Mouse (Mus musculus): ENCODE measurements around the gene Tbc1d14.
A peak's percentile ranks its signal among the peaks of the same experiment; 100 is the strongest.

Tbc1d14 gene

GRCm38 (mm10) chr5:36578982-36579381 lies 14.1 kb downstream of the Tbc1d14 start:
- no peak for DNase-seq (ENCODE audit: low read depth, low spot score)

GRCm38 (mm10) chr5:36576457-36576856 lies 16.6 kb downstream of the Tbc1d14 start:
- DNase-seq (ENCODE audit: low read depth, low spot score): no peak

DNA sequence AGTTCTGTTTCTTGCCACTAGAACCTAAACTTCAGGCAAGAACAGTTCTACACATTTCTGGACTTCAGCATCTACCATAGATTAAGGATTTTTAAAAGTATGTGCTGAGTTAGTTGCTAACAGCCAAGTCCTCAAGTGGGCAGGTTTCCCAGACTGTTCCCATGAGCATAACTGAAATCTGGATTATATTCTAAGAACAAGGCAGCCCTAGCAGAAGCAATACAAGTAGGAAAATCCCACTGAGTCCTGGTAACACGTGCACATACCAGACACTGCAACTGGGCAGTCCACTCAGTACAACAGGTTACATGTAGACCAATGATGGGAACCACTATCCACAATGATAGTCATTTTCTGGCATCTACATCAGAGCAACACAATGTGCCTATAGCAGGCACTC lies 17.3 kb downstream of the Tbc1d14 start:
- peak; percentile 68 for DNase-seq (ENCODE audit: low read depth, low spot score)

GRCm38 (mm10) chr5:36575227-36575626 lies 17.8 kb downstream of the Tbc1d14 start:
- peak; percentile 64 for DNase-seq (ENCODE audit: low read depth, low spot score)

DNA sequence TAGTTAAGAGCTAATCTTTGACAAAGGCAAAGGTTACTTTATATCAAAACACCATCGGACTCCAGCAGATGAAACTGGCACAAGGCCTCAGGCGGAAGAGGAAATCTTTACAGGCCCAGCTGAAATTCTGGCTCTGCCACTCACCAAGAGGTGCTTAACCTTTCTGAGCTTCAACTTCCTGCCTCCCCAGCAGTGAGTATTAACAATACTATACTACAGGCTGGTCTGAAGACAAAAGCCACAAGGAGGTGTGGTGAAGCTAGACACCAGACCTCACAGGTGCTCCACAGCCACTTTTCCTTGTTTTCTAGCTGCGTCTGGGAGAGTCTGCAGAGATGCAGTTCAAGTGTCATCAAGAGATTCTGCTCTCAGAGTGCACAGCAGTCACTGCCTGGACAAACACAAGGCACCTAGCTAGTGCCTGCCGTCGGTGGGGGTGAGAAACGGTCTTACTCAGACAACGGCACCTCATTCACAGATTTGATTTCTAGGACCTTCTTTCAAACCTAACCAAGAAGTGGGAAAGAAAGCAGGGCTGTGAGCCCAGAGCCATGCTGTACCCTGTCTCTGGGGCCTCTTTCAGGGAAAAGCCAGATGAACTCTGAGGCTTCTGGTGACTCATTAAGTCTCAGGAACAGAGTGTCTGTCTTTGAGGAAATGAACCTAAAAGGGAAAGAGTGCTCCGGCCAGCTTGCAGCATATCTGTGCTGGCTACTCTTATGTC lies 18.8 kb downstream of the Tbc1d14 start:
- DNase-seq (ENCODE audit: low read depth, low spot score): no peak

DNA sequence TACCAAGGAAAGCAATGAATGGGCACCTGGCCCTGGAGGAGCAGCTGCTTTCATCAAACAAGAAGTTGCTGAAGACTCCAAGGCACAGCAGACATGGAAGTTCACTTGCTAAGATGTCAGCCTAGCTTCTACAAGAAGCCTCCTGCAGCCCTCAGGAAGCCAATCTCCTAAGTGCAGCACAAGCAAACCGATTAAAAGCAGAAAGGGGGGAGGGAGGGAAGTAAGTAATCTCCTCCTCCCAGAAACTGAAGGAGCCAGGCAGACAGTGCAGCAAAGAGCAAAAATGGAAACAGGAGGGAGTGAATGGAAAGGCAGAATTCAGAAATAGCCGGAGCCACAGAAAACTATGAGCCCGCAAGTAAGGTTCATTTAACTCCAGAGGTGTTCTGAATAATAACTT lies 19.7 kb downstream of the Tbc1d14 start:
- peak; percentile 75 for DNase-seq (ENCODE audit: low read depth, low spot score)

- DNase-seq (ENCODE audit: low read depth, low spot score): no peak
Observed at GRCm38 (mm10) chr5:36571371-36571770, 21.7 kb downstream of the Tbc1d14 start.

DNA sequence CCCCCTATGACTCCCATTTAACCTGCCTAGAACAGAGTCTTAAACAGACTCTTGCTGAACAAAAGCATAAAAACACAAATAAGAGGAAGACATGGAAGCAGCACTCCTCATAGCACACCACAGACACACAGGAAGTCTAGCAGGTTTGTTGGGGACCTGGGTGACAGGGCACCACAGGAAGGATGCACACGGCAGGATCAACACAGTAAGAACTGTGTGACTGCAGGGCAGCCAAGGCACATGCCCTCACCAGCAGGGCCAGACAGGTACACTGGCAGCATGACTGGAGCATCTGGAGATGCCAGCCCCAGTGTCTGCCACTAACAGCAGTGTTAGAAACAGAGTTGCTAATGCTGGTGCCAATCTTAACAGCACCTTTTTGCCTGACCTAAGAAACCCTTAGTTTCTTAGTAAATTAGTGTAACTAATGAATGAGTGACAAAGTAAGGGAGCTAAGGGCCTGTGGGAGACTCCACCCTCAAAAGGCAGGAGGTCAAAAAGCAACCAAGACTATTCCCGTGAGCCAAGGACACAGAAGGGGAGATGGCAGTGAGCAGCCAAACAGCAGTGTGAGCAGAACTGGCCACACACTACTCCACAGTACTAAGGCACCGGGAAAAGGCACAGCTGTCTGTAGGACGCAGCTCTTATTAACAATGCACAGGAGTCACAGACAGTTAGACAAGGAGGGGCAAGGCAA lies 22.4 kb downstream of the Tbc1d14 start:
- DNase-seq (ENCODE audit: low read depth, low spot score): no peak

DNA sequence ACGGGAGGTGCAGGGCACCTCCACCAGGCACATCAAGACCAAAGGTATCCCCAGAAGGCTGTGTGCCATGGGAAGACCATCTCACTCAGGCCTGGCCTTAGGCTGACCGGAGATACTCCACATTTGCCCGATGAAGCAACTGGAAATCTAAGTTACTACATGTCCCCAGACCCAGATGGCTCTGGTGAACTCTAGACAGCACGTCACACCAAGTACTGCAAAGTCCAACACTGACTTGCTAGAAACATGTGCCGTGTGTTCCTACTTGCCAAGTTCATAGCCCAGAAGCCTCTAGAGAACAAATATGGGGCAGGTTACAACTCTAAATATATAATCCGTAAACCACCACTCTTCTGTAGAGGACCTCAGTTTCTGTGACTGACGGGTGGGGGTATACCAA lies 23.0 kb downstream of the Tbc1d14 start:
- DNase-seq (ENCODE audit: low read depth, low spot score): no peak

GRCm38 (mm10) chr5:36568118-36568517 lies 25.0 kb downstream of the Tbc1d14 start:
- DNase-seq (ENCODE audit: low read depth, low spot score): no peak

DNA sequence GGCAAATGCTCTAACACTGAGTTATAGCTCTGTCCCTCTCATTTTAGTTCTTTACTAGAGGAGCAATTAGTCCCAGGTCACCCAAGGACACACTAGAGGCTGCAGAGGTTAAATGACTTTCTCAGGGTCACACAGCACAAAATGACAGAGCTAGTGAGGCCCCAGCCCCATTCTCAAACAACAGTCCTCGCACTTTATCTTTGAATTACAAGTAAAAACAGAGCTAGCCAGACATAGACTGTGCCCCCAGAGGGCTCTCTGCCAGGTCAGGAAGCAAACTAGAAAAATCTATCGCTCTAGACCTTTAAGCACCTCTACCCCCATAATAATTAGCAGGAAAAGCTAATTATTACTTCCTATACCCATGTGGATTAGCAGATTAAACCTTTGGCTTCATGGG lies 25.4 kb downstream of the Tbc1d14 start:
- no peak for DNase-seq (ENCODE audit: low read depth, low spot score)

DNA sequence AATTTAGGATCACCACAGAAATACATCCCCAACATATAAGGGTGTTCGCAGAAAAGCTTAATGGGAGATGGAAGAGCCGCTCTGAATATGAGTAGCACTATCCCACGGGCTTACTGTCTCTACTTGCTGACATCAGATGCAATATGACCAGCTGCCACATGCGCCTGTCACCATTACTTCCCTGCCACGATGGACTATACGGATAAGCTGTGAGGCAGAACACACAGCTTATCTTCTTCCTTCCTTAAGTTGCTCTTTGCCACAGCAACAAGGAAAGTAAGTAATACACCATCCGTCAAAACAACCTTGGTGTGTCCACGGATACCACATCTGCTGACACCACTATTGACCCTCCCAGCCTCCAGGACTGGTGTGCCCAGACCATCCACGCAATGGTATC lies 28.5 kb downstream of the Tbc1d14 start:
- no peak for DNase-seq (ENCODE audit: low read depth, low spot score)

- no peak for DNase-seq (ENCODE audit: low read depth, low spot score)
Observed at GRCm38 (mm10) chr5:36563741-36564140, 29.3 kb downstream of the Tbc1d14 start.

DNA sequence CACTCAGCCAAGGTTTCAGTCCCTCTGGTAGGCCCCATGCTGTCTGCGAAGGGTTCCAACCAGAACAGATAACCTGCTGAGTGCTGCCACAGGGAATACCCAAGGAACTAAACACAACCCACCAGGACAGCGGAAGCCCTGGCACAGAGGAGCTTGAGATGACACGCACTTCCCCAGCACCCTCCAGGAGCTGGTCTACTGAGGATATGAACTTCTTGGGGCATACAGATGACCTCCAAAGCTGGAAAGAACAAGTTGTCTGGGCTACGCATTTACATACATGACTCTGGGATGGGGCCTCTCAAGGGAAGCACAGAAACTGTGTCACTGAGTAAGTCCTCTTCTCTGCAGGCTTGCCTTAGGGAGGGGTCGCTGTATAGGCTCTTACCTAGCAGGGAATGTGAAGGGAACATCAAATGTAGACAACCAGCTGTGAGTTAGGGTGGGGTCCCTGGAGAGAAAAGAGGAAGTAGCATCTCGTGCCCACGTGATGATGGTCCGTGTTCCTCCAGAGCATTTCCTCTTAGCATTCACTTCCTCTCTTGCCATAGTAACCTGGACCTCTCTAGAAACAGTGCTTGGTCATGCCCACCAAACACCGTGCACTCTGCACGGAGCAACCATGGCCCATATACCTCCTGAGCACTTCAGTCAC lies 30.2 kb downstream of the Tbc1d14 start:
- DNase-seq (ENCODE audit: low read depth, low spot score): peak; percentile 36

GRCm38 (mm10) chr5:36561509-36561908 lies 31.6 kb downstream of the Tbc1d14 start:
- DNase-seq (ENCODE audit: low read depth, low spot score): peak; percentile 60

DNA sequence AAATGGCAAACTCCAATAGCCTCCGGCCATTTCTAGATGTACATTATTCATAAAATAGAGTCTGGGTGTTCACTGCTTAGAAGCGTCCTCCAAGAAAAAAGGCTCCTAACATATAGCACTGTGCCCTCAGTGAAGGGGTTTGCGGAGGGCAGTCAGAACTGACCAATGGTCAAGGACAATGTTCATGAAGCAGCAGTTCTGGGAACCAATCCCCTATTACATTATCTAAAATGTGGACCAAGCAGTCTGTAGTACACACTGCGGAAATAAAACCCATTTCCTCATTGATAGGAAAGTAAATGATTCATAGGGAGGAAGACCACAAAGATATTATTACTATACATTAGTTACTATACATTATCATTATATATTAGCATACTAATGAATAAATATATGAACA lies 32.6 kb downstream of the Tbc1d14 start:
- no peak for DNase-seq (ENCODE audit: low read depth, low spot score)

DNA sequence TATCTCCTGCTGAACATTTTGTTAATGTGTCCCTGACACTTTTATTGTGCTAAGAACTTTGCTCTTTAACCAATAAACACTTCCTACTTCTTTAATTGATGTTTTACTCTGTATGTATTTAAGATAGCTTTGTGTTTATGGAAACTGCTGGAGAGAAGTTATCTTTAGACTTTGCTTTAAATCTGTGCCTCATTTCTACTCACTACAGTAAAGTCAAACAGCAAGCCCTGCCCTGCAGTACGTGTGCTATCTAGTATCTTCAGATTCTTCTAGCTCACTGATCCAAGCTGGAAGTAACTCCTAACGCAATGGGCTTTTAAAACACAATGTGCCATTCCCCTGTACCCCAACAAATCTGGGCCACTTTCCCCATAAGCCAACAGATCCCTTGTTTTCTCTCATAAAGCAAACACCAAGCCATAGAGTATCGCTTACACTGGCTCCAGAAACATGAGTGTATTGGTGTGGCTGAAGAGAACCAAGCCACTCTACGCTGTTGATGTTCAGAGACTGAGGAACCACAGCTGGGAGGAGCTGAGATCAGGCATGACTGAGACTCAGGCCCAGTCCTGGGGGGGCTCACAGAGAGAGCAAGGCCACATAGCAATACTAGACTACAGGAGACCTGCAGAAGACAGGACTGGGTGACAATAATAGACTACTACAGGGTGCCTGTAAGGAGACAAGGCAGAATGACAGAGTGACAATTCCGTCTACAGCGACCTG lies 33.4 kb downstream of the Tbc1d14 start:
- DNase-seq (ENCODE audit: low read depth, low spot score): no peak

DNA sequence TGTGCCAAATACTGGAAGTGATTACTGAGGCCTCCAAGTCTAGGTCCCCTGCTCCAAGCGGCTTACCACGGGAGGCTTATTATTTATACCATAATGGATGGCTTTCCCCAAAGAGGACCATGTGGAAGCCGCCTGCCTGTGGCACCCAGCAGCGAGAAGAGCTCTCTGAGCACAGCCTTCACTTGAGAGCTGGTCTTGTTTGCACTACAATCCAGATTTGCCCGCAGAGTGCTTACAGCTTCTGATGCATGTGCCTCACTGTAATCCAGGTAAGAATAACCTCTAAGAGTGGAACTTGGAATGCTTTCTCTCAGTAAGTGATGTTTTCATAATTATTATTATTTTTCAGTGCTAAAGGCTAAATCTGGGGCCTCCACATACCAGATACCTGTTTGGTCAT lies 34.0 kb downstream of the Tbc1d14 start:
- DNase-seq (ENCODE audit: low read depth, low spot score): no peak

DNA sequence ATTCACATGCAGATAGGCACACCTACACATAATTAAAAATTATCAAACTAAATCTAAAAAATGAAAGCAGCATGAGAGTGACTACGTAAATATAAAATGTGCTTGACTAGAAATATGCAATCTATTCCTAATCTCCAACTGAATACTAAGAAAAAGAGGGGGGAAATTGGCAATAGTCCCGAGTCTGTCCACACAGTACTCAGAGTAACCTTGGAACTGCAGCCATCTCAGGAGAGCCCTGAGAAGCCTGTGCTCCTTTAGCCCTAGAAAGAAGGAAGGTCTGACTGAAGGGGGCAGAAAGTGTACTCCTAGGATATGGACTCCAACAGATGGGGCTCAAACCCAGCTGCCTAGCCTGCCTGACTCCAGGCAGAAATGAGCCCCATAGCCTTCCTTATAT lies 34.5 kb downstream of the Tbc1d14 start:
- no peak for DNase-seq (ENCODE audit: low read depth, low spot score)

DNA sequence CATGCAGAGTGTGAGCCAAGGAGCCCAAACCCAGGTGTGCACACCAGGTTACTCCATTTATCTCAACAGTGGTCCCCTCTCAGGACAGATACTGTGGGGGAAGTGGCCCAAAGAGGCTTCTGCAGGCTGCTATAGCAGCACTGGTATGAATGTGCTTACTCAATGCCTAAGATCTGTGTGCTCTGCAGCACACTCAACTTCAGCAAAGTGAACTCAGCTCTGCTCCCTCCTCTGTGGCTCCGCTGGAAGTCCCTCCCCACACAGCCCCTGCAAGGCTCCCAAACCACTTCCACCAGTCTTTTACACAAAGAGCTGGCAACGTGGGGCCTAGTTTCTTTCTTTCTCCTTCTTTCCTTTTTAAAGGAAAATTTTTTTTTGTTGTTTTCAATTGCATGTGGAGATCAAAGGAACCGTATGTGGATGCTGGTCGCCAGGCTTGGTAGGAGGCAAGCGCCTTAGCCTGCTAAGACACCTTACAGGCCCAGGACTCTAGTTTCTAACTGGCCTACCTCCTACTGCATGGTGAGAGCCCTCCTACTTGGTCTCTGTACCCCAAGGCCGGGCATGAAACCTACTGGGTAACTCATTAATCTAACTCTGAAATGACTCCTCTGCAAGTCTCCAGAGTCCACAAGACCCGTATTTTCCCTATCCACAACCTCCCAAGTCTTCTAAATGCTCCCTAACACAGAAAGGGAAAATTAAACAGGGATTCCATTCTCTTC lies 35.3 kb downstream of the Tbc1d14 start:
- DNase-seq (ENCODE audit: low read depth, low spot score): no peak

GRCm38 (mm10) chr5:36556906-36557305 lies 36.2 kb downstream of the Tbc1d14 start:
- DNase-seq (ENCODE audit: low read depth, low spot score): no peak

DNA sequence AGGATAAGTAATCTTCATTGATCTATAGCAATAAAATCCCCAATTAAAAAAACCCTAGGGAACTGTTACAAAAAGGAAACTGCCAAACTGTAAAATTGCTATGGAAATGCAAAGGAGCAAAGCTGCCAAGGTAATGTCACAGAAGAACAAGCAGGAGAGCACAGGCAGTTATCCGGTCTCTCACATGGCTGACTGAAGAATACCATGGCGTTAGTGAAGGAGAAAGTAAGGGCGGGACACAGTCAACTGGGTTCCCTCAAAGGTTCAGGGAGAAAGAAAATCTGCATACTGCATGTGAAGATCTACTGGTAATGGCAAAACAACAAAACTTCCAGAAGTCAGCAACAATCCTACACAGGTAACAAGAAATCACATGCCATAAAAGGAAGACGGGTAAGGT lies 36.8 kb downstream of the Tbc1d14 start:
- no peak for DNase-seq (ENCODE audit: low read depth, low spot score)
